Mouse (Mus musculus) R1 (cell line): ENCODE results near the gene Tprgl.

Experiments
- DNase-seq: peaks from one replicate; pipeline ENCODE4 v3.0.0-alpha.2; 2018; ENCODE audit warnings: low read depth, low spot score

Tprgl gene

GRCm38 (mm10) chr4:154119208-154119607, 41.3 kb downstream of the Tprgl start:
- no peak for DNase-seq

- DNase-seq, result peak; percentile 9
These were observed 41.7 kb downstream of the Tprgl start for GRCm38 (mm10) chr4:154118782-154119181.

GRCm38 (mm10) chr4:154116421-154116820, 44.0 kb downstream of the Tprgl start:
- DNase-seq, result no peak

GRCm38 (mm10) chr4:154109850-154110243, 50.6 kb downstream of the Tprgl start:
- DNase-seq, result no peak

GRCm38 (mm10) chr4:154109216-154109849, 51.1 kb downstream of the Tprgl start:
- DNase-seq, result no peak
